Mouse (Mus musculus) yolk sac, embryonic 10.5 days (tissue): Measurements from ENCODE around the gene Plch2.

Experiments used
- DNase-seq: peaks from one replicate; pipeline ENCODE4 v3.0.0-alpha.2; 2017; ENCODE audit warnings: low spot score

Gene Plch2

DNA sequence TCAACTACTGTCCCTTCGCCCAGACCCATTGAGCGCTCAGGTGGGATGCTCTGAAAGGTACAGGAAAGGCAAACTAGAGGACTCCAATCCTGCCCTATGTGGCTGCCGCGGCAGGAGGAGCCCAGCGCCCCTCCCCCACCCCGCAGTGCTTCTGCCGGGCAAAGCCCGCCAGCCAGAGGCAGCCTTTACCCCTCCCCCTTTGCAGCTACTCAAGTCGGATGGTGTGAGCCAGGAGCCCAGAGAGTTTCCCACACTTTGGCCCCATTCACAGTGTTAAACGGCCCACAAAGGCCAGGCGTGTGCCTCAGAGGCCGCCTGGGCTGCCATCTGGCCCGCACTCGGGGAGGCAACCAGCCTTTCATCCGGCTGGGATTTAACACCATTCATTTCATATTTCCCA, 98.4 kb downstream of the Plch2 start:
- no peak for DNase-seq

DNA sequence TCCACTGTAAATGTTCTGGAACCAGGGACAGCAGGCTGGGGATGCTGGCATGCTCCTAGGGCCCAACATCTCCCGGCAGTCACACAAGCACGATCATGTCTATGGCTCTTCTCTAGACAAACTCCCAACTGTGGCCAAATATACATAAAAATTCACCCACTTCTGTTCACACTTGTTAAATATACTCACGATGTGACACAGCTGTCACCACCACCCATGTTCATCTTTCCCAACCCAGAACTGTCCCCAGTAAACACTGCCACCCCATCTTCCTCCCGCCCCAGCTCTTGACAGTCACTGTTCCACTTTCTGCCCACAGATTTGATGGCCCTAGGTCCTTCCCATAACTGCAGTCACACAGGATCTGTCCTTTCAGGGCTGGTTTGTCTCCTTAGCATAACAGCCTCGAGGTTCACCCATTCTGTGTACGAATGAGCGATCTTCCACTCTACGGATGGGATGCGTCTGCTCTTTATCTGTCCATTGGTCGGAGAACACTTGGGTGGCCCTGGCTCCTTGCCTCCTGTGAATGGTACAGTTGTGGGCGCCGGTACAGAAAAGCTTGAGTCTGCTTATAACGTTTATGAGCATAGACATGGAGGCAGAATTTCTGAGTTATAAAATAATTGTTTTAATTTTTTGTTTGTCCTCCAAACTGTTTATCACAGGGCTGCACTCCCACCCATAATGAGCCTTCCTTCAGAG, 99.1 kb downstream of the Plch2 start:
- DNase-seq: no peak

DNA sequence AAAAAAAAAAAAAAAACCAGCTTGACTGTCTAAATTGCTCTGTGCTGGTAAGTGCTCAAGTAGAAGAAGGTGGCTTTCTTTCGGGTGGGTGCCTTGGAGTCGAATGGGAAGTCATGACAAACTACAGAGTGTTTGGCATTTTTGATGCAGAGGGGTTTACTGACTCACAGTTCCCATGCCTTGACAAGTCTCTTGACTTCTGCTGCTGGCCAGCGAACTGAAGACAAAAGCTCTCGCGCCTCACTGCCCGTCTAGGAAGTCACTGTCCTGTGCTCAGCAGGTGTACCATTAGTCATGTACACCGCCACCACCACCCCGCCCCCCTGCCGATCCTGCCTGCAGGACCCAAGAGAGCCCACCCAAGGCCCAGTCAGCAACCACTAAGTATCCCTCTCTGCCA, 100.0 kb downstream of the Plch2 start:
- no peak for DNase-seq

DNA sequence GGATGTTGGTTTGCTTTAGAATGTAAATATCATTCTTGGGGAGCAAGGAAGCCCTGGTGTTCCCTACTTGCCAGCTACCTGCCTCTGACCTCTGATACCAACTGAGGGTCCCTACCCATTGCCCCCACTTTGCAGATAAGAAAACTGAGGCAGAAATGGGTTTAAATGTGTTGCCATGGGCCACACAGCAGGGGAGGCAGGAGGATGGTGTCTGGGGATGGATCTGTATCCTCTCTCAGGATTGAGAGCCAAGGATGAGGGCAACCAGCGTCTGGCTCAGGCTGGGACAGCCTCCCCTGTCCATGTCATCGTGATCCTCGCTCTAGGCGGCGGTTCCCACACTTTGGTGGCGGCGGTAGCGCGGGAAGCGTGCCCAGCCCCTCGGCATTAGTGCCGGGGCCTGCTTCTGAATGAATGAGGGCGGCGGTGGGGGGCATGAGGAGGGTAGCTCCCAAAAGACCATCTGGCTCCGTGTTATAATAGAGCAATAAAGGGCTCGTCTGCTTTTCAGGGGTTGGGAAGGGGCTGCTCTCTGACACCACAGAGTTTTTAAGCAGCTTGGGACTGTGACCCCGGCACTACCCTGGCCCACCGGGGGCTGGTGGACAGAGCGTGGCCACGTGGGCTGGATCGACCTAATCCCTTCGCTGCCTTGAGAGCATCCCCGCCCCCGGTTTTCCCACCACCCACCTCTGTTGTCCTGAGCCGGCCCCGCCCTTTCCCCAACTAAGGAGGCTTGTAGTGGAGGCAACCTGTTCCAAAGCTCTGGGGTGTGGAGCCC, 103.9 kb downstream of the Plch2 start:
- no peak for DNase-seq

DNA sequence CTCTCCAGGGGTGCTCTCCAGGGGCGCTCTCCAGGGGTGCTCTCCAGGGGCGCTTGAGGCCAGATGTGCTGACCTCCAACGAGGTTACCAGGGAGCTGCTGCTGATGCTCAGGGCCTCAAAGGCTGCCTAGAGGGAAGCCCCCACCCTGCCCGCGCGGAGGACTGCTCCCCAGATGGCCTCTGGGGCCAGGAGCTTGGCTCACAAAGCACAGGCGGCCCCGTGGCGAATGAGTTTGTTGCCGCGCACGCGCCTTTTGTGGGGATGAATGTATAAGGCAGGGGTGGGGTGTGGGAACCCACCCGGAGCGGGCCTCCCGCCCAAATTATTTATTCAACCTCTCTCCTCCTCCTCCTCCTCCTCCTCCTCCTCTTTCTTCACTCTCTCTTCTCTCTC, 107.0 kb downstream of the Plch2 start:
- no peak for DNase-seq

DNA sequence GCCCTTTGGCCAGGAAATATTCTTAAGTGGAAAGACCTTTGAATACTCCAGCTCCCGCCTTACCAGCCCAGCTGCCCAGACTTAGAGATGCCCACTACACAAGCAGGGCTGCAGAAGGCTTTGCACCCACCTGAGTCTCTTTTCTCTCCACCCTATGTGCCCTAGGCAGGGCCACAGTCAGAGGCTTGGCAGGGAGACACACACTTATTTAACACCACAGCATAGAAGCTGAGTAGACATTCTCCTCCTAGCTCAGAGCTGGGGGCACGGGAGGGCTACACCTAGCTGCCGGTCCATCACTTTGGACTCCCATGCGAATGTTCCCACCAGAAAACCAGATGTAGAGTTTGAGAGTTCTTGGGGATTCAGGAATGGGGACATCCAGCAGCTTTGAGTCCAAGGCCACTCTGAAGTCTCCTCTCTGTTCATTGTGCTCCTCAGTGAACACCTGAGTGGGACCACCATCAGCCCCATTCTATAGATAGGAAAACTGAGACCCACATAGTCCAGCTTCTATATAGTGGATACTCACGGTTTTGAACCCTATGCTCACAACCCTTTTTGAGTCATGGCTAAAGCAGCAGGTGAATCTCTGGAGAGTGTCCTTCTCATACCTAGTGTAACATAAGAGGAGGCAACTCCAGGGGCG, 107.5 kb downstream of the Plch2 start:
- DNase-seq: no peak

DNA sequence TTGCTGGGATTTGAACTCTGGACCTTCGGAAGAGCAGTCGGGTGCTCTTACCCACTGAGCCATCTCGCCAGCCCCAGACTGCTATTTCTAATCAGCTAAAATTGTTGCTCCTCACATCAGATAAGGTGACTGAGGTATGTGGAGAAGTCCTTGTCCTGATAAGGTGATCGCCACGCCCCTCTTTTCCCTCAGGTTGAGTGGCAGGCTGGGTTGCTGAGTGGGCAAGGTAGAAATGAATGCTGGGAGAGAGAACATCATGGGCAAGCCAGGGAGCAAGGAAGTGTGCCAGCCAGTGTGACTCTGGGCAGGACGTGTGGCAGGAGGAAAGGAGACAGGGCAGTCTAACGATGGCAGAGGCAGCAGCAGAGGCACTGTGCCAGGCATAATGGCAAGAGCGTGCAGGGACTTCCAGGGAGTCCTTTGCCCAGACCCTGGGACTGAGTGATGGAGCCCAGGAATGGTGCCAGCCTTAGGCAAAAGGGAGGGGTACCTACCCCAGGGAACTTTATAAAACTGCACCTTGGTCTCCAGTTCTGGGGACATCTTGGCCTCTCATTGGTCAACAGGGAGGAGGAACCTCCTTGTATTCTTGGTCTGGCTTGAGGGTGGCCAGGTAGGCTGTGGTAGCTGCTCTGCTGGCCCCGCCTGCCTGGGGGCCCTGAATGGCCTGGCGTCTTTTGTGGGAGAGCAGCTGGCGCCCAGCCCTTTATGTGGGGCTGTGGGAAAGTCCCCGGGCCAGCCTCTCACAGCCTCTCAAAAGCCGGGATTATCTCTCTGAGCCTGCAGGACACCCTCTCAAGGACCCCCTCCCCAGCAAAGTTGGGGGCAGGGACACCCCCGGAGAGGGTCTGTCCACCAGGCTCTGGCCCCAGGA, 108.3 kb downstream of the Plch2 start:
- no peak for DNase-seq

DNA sequence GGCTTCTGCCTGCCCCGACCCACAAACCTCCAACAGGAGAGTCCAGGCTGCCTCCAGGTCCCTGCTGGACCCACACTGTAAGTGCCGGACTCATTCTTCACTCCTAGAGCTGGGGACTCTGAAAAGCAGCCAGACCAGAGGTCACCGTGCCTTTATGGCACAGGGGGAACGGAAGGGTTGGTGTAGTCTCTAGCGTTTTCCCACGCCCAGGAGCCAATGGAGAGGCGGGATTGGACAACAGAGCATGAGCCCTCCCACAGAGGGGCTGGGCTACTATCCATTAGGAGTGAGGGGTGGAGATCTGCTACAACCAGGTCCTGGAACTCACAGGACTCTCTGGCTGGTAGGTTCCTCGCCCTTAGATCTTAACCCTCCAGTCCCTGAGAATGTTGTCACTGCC, 110.3 kb downstream of the Plch2 start:
- peak; percentile 73 for DNase-seq

DNA sequence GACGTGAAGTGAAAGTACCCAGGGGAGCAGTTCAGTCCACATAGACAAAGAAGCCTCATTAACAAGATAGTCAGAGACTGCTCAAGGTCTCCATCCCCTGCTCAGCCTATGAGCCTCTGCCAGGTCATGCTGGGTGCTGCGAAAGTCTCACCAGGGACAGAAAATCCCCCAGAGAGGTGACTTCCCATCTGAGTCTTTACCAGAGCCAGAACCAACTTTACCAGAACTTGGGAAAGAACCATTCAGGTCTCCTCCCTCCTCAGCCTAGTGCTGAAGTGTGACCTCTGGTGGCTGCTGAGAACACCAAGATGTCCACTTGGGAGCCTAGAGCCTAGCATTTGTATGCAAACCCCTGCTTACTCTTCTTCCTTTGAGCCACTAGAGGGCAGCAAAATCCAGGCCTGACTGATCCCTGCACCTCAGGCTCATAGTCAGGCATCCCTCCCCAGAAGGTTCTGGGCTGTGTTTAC, 112.4 kb downstream of the Plch2 start:
- peak; percentile 67 for DNase-seq

DNA sequence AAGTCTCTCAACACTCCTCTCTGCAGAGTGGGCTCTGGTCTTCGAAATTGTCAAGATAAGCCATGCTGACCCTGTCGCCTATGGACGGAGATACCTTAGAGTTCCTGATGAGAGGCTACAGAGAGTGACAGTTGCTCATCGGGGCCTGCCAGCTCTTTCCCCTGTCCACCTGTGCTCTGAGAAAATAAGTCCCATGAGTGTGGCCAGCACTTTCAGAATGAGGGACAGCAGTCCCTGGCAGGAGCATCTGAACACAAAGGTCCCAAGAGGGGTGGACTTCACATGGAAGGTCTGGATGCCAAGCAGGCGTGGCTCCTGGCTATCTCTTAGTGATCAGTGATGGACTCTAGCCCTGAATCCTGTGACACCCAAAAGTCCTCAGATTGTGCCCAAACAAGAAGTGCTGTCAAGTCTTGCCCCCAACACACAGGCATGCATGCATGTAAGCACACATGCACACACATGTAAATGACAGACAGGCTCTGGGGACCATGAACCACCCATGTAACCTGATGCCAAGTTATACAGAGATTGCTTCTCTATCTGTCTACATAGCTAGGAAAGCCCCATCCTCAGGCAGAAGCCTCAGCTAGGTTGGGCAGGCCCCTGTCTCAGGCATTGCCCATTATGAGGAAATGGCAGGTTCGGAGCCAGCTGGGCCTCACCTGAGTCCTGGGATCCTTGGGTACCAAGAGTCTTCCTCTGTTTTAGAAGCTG, 113.1 kb downstream of the Plch2 start:
- DNase-seq: no peak

DNA sequence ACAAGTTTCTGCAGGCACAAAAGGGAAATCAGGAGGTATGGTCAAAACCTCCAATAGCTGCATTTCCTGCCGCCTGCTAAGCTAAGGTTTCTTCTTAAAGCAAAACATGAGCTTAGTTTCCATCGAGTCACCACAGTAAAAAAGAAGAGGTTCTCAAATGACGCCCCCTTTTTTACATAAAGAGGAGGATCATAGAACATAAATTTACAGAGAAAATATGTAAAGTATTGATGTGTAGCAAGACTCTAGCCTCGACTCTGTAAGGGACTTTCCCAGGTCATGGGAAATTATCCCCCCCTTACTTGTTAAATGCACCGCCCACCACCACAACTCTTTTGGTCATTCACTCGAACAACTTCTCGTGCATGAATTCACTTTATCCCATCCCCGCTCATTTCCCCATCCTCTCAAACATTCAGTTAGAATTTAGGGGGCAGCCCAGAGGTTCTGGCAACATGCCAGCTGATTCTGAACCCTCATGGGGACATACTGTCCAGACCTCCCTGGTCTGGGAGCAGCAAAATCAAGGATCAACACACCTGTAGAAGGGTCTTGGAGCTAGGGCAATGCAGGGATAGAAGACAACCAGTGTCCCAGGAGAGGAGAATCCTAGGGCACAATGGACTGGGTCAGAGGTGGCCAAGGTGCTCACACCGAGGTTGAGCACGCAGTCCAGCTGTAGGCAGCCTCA, 113.8 kb downstream of the Plch2 start:
- no peak for DNase-seq

DNA sequence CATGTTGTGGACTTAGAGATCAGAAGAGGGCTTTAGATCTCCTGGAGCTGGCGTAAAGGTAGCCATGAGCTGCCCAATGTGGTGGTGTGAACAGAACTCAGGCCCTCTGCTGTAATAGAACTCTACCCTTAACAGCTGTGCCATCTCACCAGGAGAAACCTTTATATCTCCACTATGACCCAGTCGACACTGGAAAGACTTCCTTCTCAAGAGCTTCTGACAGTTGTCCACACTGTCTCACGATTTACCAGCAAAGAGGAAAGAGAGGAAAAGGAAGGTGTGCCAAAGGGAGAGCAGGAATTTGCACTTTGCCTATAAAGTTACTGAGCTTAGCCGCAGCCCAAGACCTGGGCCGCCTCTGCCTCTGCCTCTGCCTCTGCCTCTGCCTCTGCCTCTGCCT, 114.8 kb downstream of the Plch2 start:
- no peak for DNase-seq

DNA sequence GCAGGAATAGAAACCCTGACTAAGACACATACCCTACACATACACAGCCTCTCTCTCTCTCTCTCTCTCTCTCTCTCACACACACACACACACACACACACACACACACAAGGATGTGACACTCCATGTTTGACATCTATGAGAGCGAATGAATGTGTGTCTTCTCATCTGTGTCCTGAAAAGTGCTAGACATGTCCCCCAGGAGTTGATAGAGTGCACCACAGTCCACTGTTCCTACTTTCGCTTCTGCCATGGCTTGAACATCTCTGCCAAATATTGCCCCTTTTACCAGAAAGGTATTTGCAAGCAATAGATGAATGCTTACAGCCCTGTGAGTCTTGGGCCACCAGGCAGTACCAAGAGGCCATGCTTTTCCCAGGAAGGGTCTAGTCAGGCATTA, 116.4 kb downstream of the Plch2 start:
- no peak for DNase-seq

DNA sequence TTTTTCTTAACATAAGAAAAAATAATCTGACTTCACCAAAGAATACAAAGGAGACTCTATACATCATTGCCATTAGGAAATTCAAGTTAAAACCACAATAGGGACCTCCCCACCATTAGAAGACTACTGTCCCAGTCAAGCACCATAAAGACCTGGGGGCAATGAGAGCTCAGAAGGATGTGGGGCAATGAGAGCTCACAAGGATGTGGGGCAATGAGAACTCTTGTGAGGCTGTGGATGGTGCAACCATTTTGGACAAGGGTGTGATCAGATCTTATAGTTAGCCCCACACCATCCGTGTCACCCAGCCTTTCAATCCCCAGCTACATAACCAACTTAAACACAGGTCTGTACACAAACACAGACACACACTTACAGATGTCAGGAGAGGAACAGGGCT, 118.8 kb downstream of the Plch2 start:
- DNase-seq: no peak

DNA sequence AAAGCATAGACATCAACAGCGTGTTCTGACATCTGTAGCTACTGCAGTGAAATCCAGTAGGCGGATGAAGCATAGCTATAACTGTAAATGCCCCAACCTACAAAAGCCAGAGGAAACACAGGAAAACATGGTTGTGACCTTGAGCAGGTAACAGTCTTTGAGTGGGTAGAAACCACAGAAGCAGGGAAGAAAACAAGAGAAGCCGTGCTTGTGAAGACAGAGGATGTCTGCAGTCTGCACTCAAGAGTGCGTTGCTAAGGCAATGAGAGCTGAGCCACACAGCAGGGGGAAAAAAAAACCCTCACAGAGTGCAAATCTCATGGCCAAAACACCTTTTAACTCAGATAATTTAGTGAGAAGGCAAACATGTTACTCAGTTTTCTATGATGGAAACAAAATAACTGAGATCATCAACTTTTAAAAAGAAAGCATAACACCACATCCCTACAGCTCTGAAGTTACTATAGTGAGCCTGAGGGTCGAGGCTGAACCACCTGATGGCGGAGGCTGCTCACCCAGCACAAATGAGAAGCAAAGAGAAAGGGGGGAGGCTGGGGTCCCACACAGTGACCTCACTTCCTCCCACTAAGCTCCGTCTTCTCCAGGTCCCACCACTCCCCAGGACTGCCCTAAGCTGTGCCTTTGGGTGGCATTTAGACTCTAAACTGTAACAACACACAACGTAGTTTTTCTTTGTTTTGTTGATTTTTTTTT, 119.9 kb downstream of the Plch2 start:
- no peak for DNase-seq

DNA sequence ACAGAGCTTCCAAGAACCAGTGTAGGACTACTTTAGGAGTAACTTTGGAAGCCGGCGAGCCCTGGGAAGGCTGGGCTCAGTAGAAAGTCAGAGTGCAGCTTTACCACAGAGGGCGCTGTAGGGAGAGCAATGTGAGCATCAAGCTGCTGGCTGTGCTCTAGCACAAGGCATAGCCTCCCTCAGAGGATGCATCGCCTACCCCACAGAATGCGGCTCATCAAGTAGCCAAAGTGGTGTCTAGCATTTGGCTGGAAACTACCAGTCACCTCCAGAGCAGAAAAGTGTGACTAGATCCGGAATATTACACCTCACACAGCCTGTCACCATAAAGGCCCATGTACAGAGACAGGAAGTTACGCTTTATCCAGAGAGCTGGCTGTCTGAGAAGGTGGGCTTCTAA, 120.8 kb downstream of the Plch2 start:
- no peak for DNase-seq

DNA sequence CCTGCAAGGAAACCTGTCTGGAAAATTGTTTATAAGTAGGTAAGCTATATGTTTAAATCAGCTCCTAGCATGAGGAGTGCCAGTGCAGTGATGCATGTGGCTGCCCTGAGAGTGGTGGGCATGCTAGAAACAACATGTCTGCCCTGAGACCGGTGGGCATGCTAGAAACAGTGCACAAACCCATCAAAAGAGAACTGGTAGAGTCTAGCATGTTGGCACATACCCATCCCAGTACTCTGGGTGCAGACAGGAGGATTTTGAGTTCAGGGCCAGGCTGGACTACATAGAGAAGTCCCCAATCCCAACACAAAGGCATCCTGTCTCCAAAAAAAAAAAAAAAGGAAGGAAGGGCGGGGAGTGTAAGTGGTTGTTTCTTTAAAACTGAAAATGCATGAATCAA, 121.8 kb downstream of the Plch2 start:
- no peak for DNase-seq

DNA sequence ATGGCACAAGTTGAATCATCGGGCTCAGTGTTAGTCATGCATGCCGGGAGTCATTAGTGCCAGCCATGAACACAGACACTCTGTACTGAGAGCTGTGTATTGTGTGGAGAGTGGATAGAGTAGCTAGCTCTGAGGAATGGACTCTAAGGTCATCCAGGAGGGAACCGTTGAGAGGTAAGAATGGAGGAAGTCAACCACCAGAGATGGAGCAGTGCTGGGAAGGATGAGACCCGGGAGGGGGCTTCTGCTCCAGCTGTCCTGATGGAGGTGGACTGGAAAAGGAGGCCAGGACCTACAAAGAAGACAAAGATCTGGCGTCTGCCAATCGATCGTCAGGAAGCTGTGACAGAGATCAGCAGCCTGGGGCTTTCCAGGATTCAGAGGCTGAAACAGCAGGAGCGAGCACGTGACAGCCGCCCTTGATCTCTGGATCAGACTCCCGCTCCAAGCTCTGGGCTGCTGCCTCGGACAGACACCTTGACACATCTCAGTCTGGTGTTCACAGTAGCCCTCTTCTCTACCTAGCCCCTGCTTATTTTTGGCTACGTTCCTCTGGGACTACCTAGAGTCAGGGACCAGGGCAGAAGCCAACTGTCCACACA, 123.2 kb downstream of the Plch2 start:
- no peak for DNase-seq
